Mouse (Mus musculus): ENCODE measurements at regions not wholly inside any gene's neighbourhood (a gene's known extent, or its start where the extent isn't known, plus 50 kb on each side); places are given as distances from the start of the nearest gene placed in this dataset.

- TF ChIP-seq CTCF (IDR thresholded peaks at IDR 0.05; ENCODE audit: borderline replicate concordance, insufficient read depth, low read depth, low read length) (no peak), POLR2A (IDR thresholded peaks at IDR 0.05; ENCODE audit: borderline replicate concordance, insufficient read depth, low read length) (no peak)
- WGBS: 24% methylated on average over 27 of the region's 27 CpGs
- DNase-seq: no peak
- H3K4me1 ChIP-seq (ENCODE audit: control insufficient read depth, insufficient read depth, low read length): no peaks in the 10 kb centered on the region
- no peak overlapping the region for H3K4me3 ChIP-seq (replicated peaks; ENCODE audit: insufficient read depth, low read depth, low read length)
- no peaks in the 10 kb centered on the region; the same call in 1 of the 2 replicates for H3K27me3 ChIP-seq (ENCODE audit: control insufficient read depth, insufficient read depth, low read length)
- no peak overlapping the region for H3K27ac ChIP-seq (ENCODE audit: insufficient read depth, low read length)
Measured at GRCm38 (mm10) chr8:9117809-9118737, 427.8 kb upstream of the Arglu1 start.

GRCm38 (mm10) chr8:9095980-9096379, 405.7 kb upstream of the Arglu1 start:
- DNase-seq: no peak
- Histone ChIP-seq H3K27ac (ENCODE audit: insufficient read depth, low read length) (no peak overlapping the region), H3K4me1 (ENCODE audit: control insufficient read depth, insufficient read depth, low read length) (no peaks in the 10 kb centered on the region), H3K4me3 (replicated peaks; ENCODE audit: insufficient read depth, low read depth, low read length) (no peak overlapping the region), H3K27me3 (ENCODE audit: control insufficient read depth, insufficient read depth, low read length) (no peaks in the 10 kb centered on the region; the same call in 1 of the 2 replicates)
- WGBS: 48% methylated on average over 5 of the region's 5 CpGs
- TF ChIP-seq CTCF (IDR thresholded peaks at IDR 0.05; ENCODE audit: borderline replicate concordance, insufficient read depth, low read depth, low read length) (no peak), POLR2A (IDR thresholded peaks at IDR 0.05; ENCODE audit: borderline replicate concordance, insufficient read depth, low read length) (no peak)

DNA sequence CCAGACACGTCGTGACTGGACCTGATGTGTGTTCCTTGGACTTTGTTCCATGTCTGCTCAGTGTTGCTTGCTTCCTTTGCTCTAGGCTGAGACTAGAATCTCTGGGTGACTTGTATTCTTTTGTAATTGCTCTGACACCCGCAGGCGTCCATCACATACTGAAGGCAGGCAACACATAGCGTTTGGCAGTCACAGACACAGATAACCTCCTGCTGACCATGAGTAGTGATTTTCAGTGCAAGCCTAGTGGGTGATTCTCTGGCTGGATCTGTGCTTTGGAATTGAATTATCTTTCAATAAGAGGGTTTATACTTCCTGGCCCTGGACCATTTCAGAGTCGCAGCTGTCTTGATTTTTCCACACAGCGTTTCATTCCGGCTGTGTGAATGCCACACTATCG, 403.7 kb upstream of the Arglu1 start:
- no peak for DNase-seq
- TF ChIP-seq CTCF (IDR thresholded peaks at IDR 0.05; ENCODE audit: borderline replicate concordance, insufficient read depth, low read depth, low read length): no peak
- TF ChIP-seq POLR2A (IDR thresholded peaks at IDR 0.05; ENCODE audit: borderline replicate concordance, insufficient read depth, low read length): no peak
- no peaks in the 10 kb centered on the region; the same call in 1 of the 2 replicates for H3K27me3 ChIP-seq (ENCODE audit: control insufficient read depth, insufficient read depth, low read length)
- H3K4me1 ChIP-seq (ENCODE audit: control insufficient read depth, insufficient read depth, low read length): no peaks in the 10 kb centered on the region
- 15% methylated on average over 9 of the region's 9 CpGs for WGBS
- H3K4me3 ChIP-seq (replicated peaks; ENCODE audit: insufficient read depth, low read depth, low read length): no peak overlapping the region
- no peak overlapping the region for H3K27ac ChIP-seq (ENCODE audit: insufficient read depth, low read length)

DNA sequence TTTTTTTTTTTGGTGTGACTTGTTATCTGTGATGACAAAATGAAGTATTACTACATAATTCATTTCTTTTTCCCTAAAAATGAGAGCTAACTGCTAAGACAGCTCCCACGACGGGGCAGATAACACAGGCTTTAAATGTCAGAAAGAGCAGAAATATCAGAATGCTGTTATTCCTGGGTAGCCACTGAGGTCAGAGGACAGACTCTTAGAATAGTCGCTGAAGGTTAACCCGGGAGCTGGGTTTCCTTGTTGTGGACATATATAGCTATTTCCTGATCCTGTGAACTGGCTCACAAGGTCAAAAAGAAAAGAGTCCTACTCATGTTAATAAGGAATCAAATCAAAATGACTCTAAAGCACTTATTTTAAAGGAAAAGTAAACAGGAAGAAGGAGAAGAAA, 403.0 kb upstream of the Arglu1 start:
- Histone ChIP-seq H3K27me3 (ENCODE audit: control insufficient read depth, insufficient read depth, low read length) (no peaks in the 10 kb centered on the region; the same call in 1 of the 2 replicates), H3K27ac (ENCODE audit: insufficient read depth, low read length) (no peak overlapping the region), H3K4me1 (ENCODE audit: control insufficient read depth, insufficient read depth, low read length) (no peaks in the 10 kb centered on the region), H3K4me3 (replicated peaks; ENCODE audit: insufficient read depth, low read depth, low read length) (no peak overlapping the region)
- WGBS: 89% methylated on average over 4 of the region's 4 CpGs
- TF ChIP-seq POLR2A (IDR thresholded peaks at IDR 0.05; ENCODE audit: borderline replicate concordance, insufficient read depth, low read length): no peak
- TF ChIP-seq CTCF (IDR thresholded peaks at IDR 0.05; ENCODE audit: borderline replicate concordance, insufficient read depth, low read depth, low read length): no peak
- DNase-seq: no peak

GRCm38 (mm10) chr8:9072724-9073123, 382.4 kb upstream of the Arglu1 start:
- Histone ChIP-seq H3K4me1 (ENCODE audit: control insufficient read depth, insufficient read depth, low read length) (no peaks in the 10 kb centered on the region), H3K27ac (ENCODE audit: insufficient read depth, low read length) (no peak overlapping the region), H3K27me3 (ENCODE audit: control insufficient read depth, insufficient read depth, low read length) (no peaks in the 10 kb centered on the region), H3K4me3 (replicated peaks; ENCODE audit: insufficient read depth, low read depth, low read length) (no peak overlapping the region)
- TF ChIP-seq POLR2A (IDR thresholded peaks at IDR 0.05; ENCODE audit: borderline replicate concordance, insufficient read depth, low read length) (no peak), CTCF (IDR thresholded peaks at IDR 0.05; ENCODE audit: borderline replicate concordance, insufficient read depth, low read depth, low read length) (no peak)
- no peak for DNase-seq
- 97% methylated on average over 4 of the region's 4 CpGs for WGBS

- Histone ChIP-seq H3K4me1 (ENCODE audit: control insufficient read depth, insufficient read depth, low read length) (no peaks in the 10 kb centered on the region), H3K27me3 (ENCODE audit: control insufficient read depth, insufficient read depth, low read length) (no peaks in the 10 kb centered on the region), H3K27ac (ENCODE audit: insufficient read depth, low read length) (no peak overlapping the region), H3K4me3 (replicated peaks; ENCODE audit: insufficient read depth, low read depth, low read length) (no peak overlapping the region)
- 90% methylated on average over 11 of the region's 11 CpGs for WGBS
- TF ChIP-seq POLR2A (IDR thresholded peaks at IDR 0.05; ENCODE audit: borderline replicate concordance, insufficient read depth, low read length): no peak
- TF ChIP-seq CTCF (IDR thresholded peaks at IDR 0.05; ENCODE audit: borderline replicate concordance, insufficient read depth, low read depth, low read length): no peak
- no peak for DNase-seq
Measured at GRCm38 (mm10) chr8:9072286-9072685, 382.0 kb upstream of the Arglu1 start.

DNA sequence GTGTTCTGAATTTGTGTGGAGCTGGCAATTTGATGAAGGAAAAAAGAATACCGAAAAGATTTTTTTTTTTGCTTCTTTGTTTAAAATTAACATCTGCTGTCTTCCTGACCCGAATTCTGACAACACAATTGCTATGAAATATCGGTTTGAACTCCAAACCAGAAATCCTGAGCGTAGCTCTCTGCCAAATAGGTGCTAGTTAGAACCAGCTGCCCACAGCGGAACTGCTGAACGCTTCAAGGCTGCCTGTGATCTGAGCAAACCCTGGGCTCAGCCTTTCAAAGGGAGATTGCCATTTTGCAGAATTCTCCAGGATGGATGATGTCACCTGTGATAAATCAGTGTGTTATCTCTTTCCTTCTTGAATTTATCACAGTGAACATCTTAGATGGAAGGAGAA, 380.6 kb upstream of the Arglu1 start:
- Histone ChIP-seq H3K27ac (ENCODE audit: insufficient read depth, low read length) (no peak overlapping the region), H3K4me1 (ENCODE audit: control insufficient read depth, insufficient read depth, low read length) (no peaks in the 10 kb centered on the region), H3K4me3 (replicated peaks; ENCODE audit: insufficient read depth, low read depth, low read length) (no peak overlapping the region), H3K27me3 (ENCODE audit: control insufficient read depth, insufficient read depth, low read length) (no peaks in the 10 kb centered on the region)
- DNase-seq: no peak
- TF ChIP-seq POLR2A (IDR thresholded peaks at IDR 0.05; ENCODE audit: borderline replicate concordance, insufficient read depth, low read length): no peak
- TF ChIP-seq CTCF (IDR thresholded peaks at IDR 0.05; ENCODE audit: borderline replicate concordance, insufficient read depth, low read depth, low read length): no peak
- WGBS: 60% methylated on average over 6 of the region's 6 CpGs

- no peak for DNase-seq
- WGBS: 87% methylated on average over 7 of the region's 7 CpGs
- Histone ChIP-seq H3K4me3 (replicated peaks; ENCODE audit: insufficient read depth, low read depth, low read length) (no peak overlapping the region), H3K27ac (ENCODE audit: insufficient read depth, low read length) (no peak overlapping the region), H3K27me3 (ENCODE audit: control insufficient read depth, insufficient read depth, low read length) (no peaks in the 10 kb centered on the region), H3K4me1 (ENCODE audit: control insufficient read depth, insufficient read depth, low read length) (no peaks in the 10 kb centered on the region)
- no peak for TF ChIP-seq CTCF (IDR thresholded peaks at IDR 0.05; ENCODE audit: borderline replicate concordance, insufficient read depth, low read depth, low read length)
- no peak for TF ChIP-seq POLR2A (IDR thresholded peaks at IDR 0.05; ENCODE audit: borderline replicate concordance, insufficient read depth, low read length)
Measured at GRCm38 (mm10) chr8:9069845-9070244, 379.5 kb upstream of the Arglu1 start.

All from cerebellum, adult 2 months (tissue).